Mouse (Mus musculus) bone marrow, adult 2 months (tissue): ENCODE results near the gene Mcm8. TPM values are rescaled to one million over a fixed set of nuclear protein-coding genes. Genes with fewer than 3 reads are reported as not detected.

Source experiments
- H3K27ac ChIP-seq: fragments of 200-500 bp; 2 replicates; pipeline ENCODE4 v1.5.1; 2012; ENCODE audit warnings: low read depth, mild to moderate bottlenecking, control low read depth, inconsistent platforms, low read length; ENCODE audit not compliant: control insufficient read depth, poor library complexity, insufficient read depth
- H3K4me1 ChIP-seq: fragments of 200-500 bp; 2 replicates; pipeline ENCODE4 v1.6.1; 2011; ENCODE audit warnings: low read length; ENCODE audit not compliant: control insufficient read depth, insufficient read depth
- H3K4me3 ChIP-seq: fragments of 200-500 bp; replicated peaks from 2 replicates; pipeline ENCODE3; 2011; ENCODE audit warnings: mild to moderate bottlenecking, low read depth, low read length, control low read depth; ENCODE audit not compliant: control insufficient read depth
- CTCF ChIP-seq: fragments of 200-500 bp; IDR thresholded peaks from 2 replicates; pipeline ENCODE4 v1.5.1; 2011; ENCODE audit warnings: low read length, control low read depth; ENCODE audit not compliant: control insufficient read depth, insufficient read depth
- POLR2A ChIP-seq: fragments of 200-500 bp; IDR thresholded peaks from 2 replicates; pipeline ENCODE4 v1.6.1; 2011; ENCODE audit warnings: low read depth, mild to moderate bottlenecking, control low read depth, low read length, borderline replicate concordance; ENCODE audit not compliant: control insufficient read depth
- WGBS: fragments of 180-500 bp; shearing (Covaris S2); methylation state at CpG from one replicate; pipeline ENCODE4 v1.1.7; 2018; 5-methylcytosine and 5-hydroxymethylcytosine counted together
- polyA plus RNA-seq: library from polyadenylated mRNA; stranded (reverse); fragments of >200 nt; gene quantifications from 2 replicates; pipeline ENCODE4 v1.2.4, GENCODE M21; 2011; ENCODE audit warnings: low replicate concordance; ENCODE audit not compliant: missing spikeins, insufficient read depth, insufficient read length

Gene Mcm8
- polyA plus RNA-seq, 1 experiment = 3.0 TPM

DNA sequence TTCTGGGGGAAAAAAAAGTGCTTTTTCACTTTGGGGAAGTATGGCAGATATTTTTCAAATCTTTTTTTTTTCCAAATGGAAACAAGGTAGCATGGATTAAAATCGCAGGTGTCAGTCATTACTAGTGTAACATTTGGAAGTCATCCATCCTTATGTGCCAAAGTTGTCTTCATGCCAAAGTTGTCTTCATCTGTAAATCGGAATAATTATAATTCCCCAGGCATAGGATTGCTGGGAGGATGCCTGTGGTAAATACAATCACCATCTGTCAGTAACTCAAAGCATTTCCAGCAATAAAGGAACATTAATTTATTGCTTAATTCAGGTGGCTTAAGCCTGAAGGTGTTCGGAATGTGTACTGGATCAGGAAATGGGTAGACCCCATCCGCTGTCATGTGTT is 25.1 kb downstream of the Mcm8 start:
- Histone ChIP-seq H3K4me3 (no peak overlapping the region), H3K27ac (no peak overlapping the region), H3K4me1 (no peaks in the 10 kb centered on the region)
- TF ChIP-seq POLR2A = no peak
- no peak for TF ChIP-seq CTCF
- 89% methylated on average over 4 of the region's 4 CpGs for WGBS

DNA sequence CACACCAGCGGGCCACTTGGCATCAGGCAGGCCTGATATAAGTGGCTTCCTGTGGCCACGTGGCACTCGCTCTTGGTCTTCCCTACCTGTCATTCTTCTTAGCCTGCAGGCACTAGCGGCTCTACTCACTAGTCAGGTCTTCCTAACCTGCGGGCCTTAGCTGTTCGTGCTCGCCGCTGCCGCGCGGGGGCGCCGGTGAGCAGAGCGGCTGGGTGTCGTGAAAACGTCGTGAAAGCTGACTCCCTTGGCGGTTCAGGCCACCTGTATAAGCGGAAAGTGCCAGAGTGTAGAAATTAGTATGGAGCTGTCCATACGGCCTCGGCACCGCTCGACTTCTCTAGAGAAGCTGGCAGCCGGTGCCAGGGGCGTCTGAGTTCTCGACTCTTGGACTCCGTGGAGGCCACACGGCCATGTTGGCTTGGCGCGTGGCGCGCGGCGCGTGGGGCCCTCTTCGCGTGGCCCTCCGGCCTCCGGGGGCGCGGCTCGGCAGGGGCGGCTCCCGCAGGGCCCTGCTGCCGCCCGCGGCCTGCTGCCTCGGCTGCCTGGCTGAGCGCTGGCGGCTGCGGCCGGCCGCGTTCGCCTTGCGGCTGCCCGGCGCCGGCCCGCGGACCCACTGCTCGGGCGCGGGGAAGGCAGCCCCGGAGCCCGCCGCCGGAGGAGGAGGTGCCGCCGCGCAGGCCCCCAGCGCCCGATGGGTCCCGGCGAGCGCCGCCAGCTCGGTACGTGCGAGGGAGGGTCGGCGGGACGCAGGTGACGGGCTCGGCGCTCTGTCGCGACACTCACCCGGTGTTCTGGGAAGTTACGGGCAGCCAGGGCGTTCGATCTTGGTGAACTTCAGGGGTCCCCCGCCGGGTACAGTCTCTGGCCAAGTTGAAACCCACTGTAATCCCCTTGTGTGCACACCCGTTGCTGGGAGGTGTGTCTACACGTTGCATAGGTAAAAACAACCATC is 30.7 kb downstream of the Mcm8 start, which contains the start of gene Crls1:
TSS of gene Crls1 (plus strand) at position 260 of the 952 bp plus-strand sequence.
- TF ChIP-seq POLR2A (peak; percentile 63; the same call in 1 of the 2 replicates), CTCF (peak; percentile 97)
- peaks cover 3% of the 10 kb centered on the region for H3K4me1 ChIP-seq
- peak within 1 kb of the TSS; percentile 64 for H3K27ac ChIP-seq
- under 1% methylated on average over 96 of the region's 96 CpGs for WGBS
- H3K4me3 ChIP-seq = peak within 1 kb of the TSS; percentile 83

DNA sequence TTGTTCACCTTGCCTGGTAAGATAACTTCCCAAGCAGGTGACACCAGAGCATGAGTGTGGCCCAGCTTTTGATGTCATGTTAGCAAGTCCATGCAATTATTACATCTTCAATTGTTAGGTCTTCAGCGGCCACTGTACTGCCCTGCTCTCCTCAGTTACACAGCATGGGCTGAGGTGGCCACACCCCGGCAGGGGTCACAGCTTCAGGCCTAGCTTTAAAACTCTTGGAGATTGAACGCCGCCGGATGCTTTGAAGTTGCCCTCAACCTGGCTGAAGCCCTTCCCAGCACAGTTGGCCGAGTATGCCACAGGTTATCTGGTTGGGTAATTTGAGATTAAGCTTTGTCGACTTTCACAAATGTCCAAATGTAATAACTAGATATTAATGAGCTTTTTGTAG is 31.6 kb downstream of the Mcm8 start:
- Histone ChIP-seq H3K4me3 (peak overlapping the region; percentile 83), H3K27ac (no peak overlapping the region), H3K4me1 (peaks cover 3% of the 10 kb centered on the region)
- 52% methylated on average over 7 of the region's 7 CpGs for WGBS
- no peak for TF ChIP-seq POLR2A
- TF ChIP-seq CTCF = no peak

DNA sequence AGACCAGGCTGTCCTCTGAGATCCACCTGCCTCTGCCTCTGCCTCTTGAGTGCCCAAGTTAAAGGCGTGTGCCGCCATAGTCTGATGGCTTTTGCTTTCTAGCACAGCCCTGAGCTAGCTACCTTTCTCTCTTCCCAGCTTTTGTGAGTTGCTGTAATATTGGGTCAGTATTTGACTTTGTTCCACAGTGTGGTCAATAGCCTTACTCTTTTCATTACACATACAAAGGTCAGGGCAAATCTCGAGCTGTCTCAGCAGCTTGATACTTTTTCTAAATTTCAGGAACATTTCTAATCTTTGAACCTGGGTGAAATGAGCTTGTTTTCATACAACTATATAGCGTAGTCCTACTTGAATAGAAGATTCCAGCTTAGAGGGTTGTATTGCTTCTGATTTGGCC is 32.4 kb downstream of the Mcm8 start:
- TF ChIP-seq POLR2A (no peak), CTCF (no peak)
- WGBS = 84% methylated on average over 4 of the region's 4 CpGs
- Histone ChIP-seq H3K4me1 (peaks cover 3% of the 10 kb centered on the region), H3K4me3 (no peak overlapping the region), H3K27ac (no peak overlapping the region)

DNA sequence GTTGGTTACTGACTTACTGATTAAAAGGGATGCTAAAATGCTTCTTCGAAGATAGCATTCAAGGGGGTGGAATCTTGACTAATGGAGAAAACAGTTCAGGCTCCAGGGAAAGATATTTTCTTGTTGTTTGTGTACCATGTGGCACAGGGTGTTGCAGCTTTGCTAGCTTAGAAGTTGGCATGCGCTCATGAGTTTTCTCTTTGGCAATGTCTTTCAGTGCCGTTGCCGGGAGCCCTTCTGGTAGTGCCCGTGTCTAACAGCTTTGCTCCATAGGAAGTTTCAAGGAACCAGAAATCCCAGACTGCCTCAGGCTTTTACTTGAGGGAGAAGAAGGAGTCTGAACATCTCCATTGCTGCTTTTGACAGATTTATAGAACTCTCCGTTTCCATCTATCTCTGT is 33.2 kb downstream of the Mcm8 start:
- WGBS = 89% methylated on average over 6 of the region's 6 CpGs
- no peak for TF ChIP-seq CTCF
- no peak for TF ChIP-seq POLR2A

DNA sequence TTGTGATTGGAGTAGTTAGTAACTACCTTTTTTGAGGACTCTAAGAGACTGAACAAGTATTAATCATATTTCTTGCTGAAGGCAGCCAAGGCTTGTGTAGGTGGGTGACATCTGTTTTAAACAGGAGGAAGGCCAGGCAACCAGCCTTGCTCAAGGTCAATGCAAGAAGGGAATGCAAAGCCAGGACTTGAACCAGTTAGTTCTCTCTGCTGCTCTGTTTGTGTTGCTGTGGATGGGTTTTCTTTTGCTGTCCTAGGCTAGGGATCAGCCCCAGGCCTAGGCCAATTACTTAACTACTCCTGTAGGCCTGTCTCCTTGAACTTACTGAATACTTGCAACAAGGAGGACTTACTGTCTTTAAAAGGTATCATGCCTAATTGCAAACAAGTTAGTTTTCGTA is 37.1 kb downstream of the Mcm8 start:
- 88% methylated on average over 1 of the region's 1 CpGs for WGBS
- H3K27ac ChIP-seq = no peak overlapping the region

More for the DNA sequence above, 33.2 kb downstream of the Mcm8 start:
- peaks cover 3% of the 10 kb centered on the region for H3K4me1 ChIP-seq
- no peak overlapping the region for H3K4me3 ChIP-seq
- no peak overlapping the region for H3K27ac ChIP-seq

DNA sequence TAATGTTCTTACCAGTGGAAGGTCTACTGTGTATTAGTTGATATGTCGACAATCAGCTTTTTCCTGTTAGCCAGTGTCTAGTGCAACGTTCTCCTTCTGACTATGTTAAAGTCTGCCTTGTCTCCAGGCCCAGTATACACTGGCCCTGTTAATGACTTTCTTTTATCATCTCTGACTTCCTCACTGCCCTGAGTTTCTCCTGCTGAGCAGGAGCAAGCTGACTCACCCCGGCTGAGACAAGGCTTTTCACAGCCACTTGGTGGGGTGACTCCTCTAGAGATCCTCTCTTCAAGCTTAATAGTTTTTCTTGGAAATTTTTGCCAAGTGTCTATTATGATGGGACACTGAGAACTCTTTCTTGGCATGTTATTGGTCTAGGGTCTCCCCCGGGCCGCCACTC is 40.4 kb downstream of the Mcm8 start:
- no peak overlapping the region for H3K27ac ChIP-seq
- no peak overlapping the region for H3K4me3 ChIP-seq
- TF ChIP-seq POLR2A (no peak), CTCF (no peak)
- H3K4me1 ChIP-seq = no peaks in the 10 kb centered on the region; the same call in 1 of the 2 replicates
- WGBS = 72% methylated on average over 5 of the region's 5 CpGs

More for the DNA sequence above, 37.1 kb downstream of the Mcm8 start:
- no peaks in the 10 kb centered on the region; the same call in 1 of the 2 replicates for H3K4me1 ChIP-seq
- TF ChIP-seq POLR2A (no peak), CTCF (no peak)
- no peak overlapping the region for H3K4me3 ChIP-seq

DNA sequence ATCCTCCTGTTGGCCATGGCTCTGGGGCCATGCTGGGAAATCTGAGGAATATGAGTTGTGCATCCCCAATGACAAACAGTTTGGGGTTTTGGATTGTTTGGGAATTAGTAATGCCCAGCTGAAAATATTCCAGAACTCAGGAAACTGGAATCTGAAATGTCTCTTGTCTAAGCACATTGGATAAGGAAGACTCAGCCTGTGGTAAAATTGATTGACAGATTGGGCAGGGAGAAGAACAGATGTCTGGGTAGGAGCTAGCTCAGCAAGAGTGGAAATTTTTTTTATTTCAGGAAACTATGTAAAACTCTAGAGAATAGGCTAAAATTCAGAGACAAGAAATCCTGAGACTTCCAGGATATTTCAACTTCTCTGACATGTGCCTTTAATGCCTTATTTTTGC is 44.5 kb downstream of the Mcm8 start:
- H3K4me1 ChIP-seq = no peaks in the 10 kb centered on the region

DNA sequence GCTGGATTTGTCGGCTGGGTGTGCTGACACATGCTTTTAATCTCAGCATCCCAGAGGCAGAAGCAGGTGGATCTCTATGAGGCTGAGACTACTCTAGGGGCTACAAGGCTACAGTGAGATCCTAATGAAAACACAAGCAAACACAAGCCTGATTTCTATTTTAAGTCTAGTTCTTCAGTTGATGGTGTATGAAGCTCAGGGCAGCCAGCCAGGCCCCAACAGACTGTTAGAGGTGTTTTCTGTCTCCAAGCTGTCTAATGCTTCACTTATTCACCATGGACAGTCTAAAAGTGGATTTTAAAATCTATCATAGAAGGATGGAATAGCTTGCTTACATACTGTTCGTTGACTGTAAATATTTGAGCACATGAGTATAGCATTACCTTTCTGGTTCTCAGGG is 45.5 kb downstream of the Mcm8 start:
- 80% methylated on average over 2 of the region's 2 CpGs for WGBS

More for the DNA sequence above, 44.5 kb downstream of the Mcm8 start:
- no peak for TF ChIP-seq POLR2A
- TF ChIP-seq CTCF = no peak
- H3K27ac ChIP-seq = no peak overlapping the region
- no peak overlapping the region for H3K4me3 ChIP-seq

More for the DNA sequence above, 45.5 kb downstream of the Mcm8 start:
- Histone ChIP-seq H3K27ac (no peak overlapping the region), H3K4me3 (no peak overlapping the region), H3K4me1 (no peaks in the 10 kb centered on the region)
- no peak for TF ChIP-seq CTCF
- no peak for TF ChIP-seq POLR2A
